Mouse (Mus musculus) erythroblast, embryonic 14.5 days (primary cell): ENCODE data around the gene Ndufa9. TPM values are rescaled to one million over a fixed set of nuclear protein-coding genes. Genes with fewer than 3 reads are reported as not detected.

ENCODE experiments used
- H3K27me3 ChIP-seq: 2 replicates; pipeline ENCODE4 v1.6.1; 2012; ENCODE audit warnings: inconsistent platforms; ENCODE audit not compliant: control insufficient read depth
- H3K36me3 ChIP-seq: 2 replicates; pipeline ENCODE4 v1.6.1; 2012; ENCODE audit warnings: mild to moderate bottlenecking, inconsistent platforms; ENCODE audit not compliant: control insufficient read depth
- H3K4me1 ChIP-seq: 2 replicates; pipeline ENCODE4 v1.6.1; 2012; ENCODE audit warnings: inconsistent platforms; ENCODE audit not compliant: control insufficient read depth
- H3K4me3 ChIP-seq: replicated peaks from 2 replicates; pipeline ENCODE3; 2012; ENCODE audit warnings: moderate library complexity, mild to moderate bottlenecking, inconsistent platforms
- H3K9me3 ChIP-seq: 2 replicates; pipeline ENCODE4 v1.6.1; 2012; ENCODE audit warnings: low read length, inconsistent platforms, mixed read lengths; ENCODE audit not compliant: control insufficient read depth
- GATA1 ChIP-seq: IDR thresholded peaks from 2 replicates; pipeline ENCODE4 v1.6.1; 2012; ENCODE audit warnings: low read length, inconsistent platforms, mixed read lengths
- TAL1 ChIP-seq: IDR thresholded peaks from 3 replicates; pipeline ENCODE4 v1.6.1; 2012; ENCODE audit warnings: low read length, inconsistent platforms, mixed read lengths
- polyA plus RNA-seq: library from polyadenylated mRNA; stranded (reverse); fragments of >175 nt; gene quantifications from 2 replicates; pipeline ENCODE4 v1.2.3, GENCODE M21; 2012

Gene Ndufa9
- polyA plus RNA-seq, 1 experiment: 1.1 TPM

- TF ChIP-seq TAL1: no peak
- no peak for TF ChIP-seq GATA1
- H3K36me3 ChIP-seq: no peaks in the 10 kb centered on the region
- no peaks in the 10 kb centered on the region for H3K27me3 ChIP-seq
- no peaks in the 10 kb centered on the region for H3K9me3 ChIP-seq
- H3K4me3 ChIP-seq: no peak overlapping the region
- no peaks in the 10 kb centered on the region for H3K4me1 ChIP-seq
These were observed 40.8 kb downstream of the Ndufa9 start for GRCm38 (mm10) chr6:126808134-126808533.

- Histone ChIP-seq H3K4me1 (no peaks in the 10 kb centered on the region), H3K4me3 (no peak overlapping the region), H3K27me3 (no peaks in the 10 kb centered on the region), H3K9me3 (no peaks in the 10 kb centered on the region), H3K36me3 (no peaks in the 10 kb centered on the region)
- TF ChIP-seq TAL1 (no peak), GATA1 (no peak)
These were observed 42.2 kb downstream of the Ndufa9 start for GRCm38 (mm10) chr6:126806783-126807182.

- H3K4me3 ChIP-seq: no peak overlapping the region
- no peaks in the 10 kb centered on the region for H3K4me1 ChIP-seq
- no peaks in the 10 kb centered on the region for H3K36me3 ChIP-seq
- no peak for TF ChIP-seq TAL1
- TF ChIP-seq GATA1: no peak
- H3K9me3 ChIP-seq: no peaks in the 10 kb centered on the region
- H3K27me3 ChIP-seq: no peaks in the 10 kb centered on the region
These were observed 46.0 kb downstream of the Ndufa9 start for GRCm38 (mm10) chr6:126802946-126803345.

GRCm38 (mm10) chr6:126794751-126795150, 54.2 kb downstream of the Ndufa9 start:
- Histone ChIP-seq H3K9me3 (no peaks in the 10 kb centered on the region), H3K36me3 (no peaks in the 10 kb centered on the region), H3K27me3 (no peaks in the 10 kb centered on the region), H3K4me3 (no peak overlapping the region), H3K4me1 (peaks cover 2% of the 10 kb centered on the region; the same call in 1 of the 2 replicates)
- TF ChIP-seq TAL1 (no peak), GATA1 (no peak)

GRCm38 (mm10) chr6:126793689-126794088, 55.2 kb downstream of the Ndufa9 start:
- no peak overlapping the region for H3K4me3 ChIP-seq
- H3K4me1 ChIP-seq: peaks cover 2% of the 10 kb centered on the region; the same call in 1 of the 2 replicates
- H3K27me3 ChIP-seq: no peaks in the 10 kb centered on the region
- H3K9me3 ChIP-seq: no peaks in the 10 kb centered on the region
- TF ChIP-seq GATA1 (no peak), TAL1 (no peak)
- H3K36me3 ChIP-seq: no peaks in the 10 kb centered on the region

- Histone ChIP-seq H3K4me3 (peak overlapping the region; percentile 50), H3K36me3 (no peaks in the 10 kb centered on the region), H3K4me1 (peaks cover 2% of the 10 kb centered on the region; the same call in 1 of the 2 replicates), H3K27me3 (no peaks in the 10 kb centered on the region), H3K9me3 (no peaks in the 10 kb centered on the region)
- TF ChIP-seq TAL1: no peak
- TF ChIP-seq GATA1: no peak
These were observed 57.0 kb downstream of the Ndufa9 start for GRCm38 (mm10) chr6:126791964-126792363.

- no peaks in the 10 kb centered on the region for H3K9me3 ChIP-seq
- TF ChIP-seq TAL1 (no peak), GATA1 (no peak)
- H3K4me3 ChIP-seq: no peak overlapping the region
- no peaks in the 10 kb centered on the region for H3K27me3 ChIP-seq
- no peaks in the 10 kb centered on the region for H3K36me3 ChIP-seq
- peaks cover 2% of the 10 kb centered on the region; the same call in 1 of the 2 replicates for H3K4me1 ChIP-seq
These were observed 57.4 kb downstream of the Ndufa9 start for GRCm38 (mm10) chr6:126791488-126791887.

- Histone ChIP-seq H3K27me3 (no peaks in the 10 kb centered on the region), H3K36me3 (no peaks in the 10 kb centered on the region), H3K4me3 (no peak overlapping the region), H3K9me3 (no peaks in the 10 kb centered on the region), H3K4me1 (peaks cover 2% of the 10 kb centered on the region; the same call in 1 of the 2 replicates)
- TF ChIP-seq TAL1 (no peak), GATA1 (no peak)
These were observed 60.1 kb downstream of the Ndufa9 start for GRCm38 (mm10) chr6:126788863-126789262.

- H3K4me3 ChIP-seq: no peak overlapping the region
- no peaks in the 10 kb centered on the region for H3K27me3 ChIP-seq
- TF ChIP-seq GATA1 (no peak), TAL1 (no peak)
- H3K4me1 ChIP-seq: no peaks in the 10 kb centered on the region
- H3K9me3 ChIP-seq: no peaks in the 10 kb centered on the region
- H3K36me3 ChIP-seq: no peaks in the 10 kb centered on the region
These were observed 64.7 kb downstream of the Ndufa9 start for GRCm38 (mm10) chr6:126784206-126784605.

- Histone ChIP-seq H3K27me3 (no peaks in the 10 kb centered on the region), H3K4me1 (no peaks in the 10 kb centered on the region), H3K4me3 (no peak overlapping the region), H3K9me3 (no peaks in the 10 kb centered on the region), H3K36me3 (no peaks in the 10 kb centered on the region)
- no peak for TF ChIP-seq TAL1
- no peak for TF ChIP-seq GATA1
These were observed 65.3 kb downstream of the Ndufa9 start for GRCm38 (mm10) chr6:126783651-126784066.
